Mouse (Mus musculus): ENCODE data around the gene Rgs7. TPM values are rescaled to one million over a fixed set of nuclear protein-coding genes. Genes with fewer than 3 reads are reported as not detected.
A peak's percentile ranks its signal among the peaks of the same experiment; 100 is the strongest.

The Rgs7 gene
- polyA plus RNA-seq, 1 experiment from 2014 or later = 1.5 TPM

DNA sequence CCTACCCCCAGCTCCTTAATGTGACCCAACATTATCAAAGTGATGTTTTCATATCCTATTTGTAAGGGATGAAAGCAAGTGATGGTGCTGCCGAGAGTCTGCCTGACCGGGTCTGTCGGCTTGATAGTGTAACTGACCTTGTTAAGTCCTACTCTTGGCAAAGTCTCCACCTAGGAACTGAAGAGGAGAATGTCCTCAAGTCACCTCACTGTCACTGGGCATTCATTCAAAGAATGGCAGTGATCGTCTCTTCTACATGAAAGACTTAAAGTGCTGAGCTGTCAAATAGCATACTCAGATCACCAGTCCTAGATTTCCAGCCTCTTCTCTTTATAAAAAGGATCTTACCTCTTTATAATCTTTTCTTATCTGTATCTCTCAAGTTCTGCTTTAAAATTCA is 293.4 kb downstream of the Rgs7 start:
- H3K27ac ChIP-seq = no peak overlapping the region
- H3K9me3 ChIP-seq (replicated peaks) = no peaks in the 10 kb centered on the region
- H3K27me3 ChIP-seq = no peaks in the 10 kb centered on the region
- ATAC-seq (replicated peaks; ENCODE audit: low FRiP score) = no peak
- no peak overlapping the region for H3K9ac ChIP-seq
- H3K4me3 ChIP-seq (replicated peaks) = no peak overlapping the region
- 91% methylated on average over 4 of the region's 4 CpGs for WGBS
- no peak overlapping the region for H3K4me2 ChIP-seq
- H3K36me3 ChIP-seq = no peaks in the 10 kb centered on the region
- H3K4me1 ChIP-seq = no peaks in the 10 kb centered on the region

DNA sequence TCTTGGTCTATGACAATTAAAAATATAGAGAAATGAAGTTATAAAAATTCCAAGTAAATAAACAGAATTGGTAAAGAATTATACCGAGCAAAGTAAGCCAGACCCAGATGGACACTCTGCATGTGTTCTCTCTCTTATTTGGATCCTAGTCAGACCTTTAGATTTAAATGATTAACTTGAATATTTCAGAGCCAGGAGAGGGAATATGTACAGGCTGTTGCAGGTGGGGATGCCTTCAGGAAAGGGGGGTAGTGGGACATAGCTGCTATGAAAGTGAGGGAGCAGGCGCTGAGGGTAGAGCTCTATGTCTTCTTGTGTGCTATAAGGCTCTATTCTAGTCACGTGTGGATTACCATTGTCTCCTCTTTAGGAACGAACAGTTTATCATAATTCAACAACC is 296.5 kb downstream of the Rgs7 start:
- H3K4me3 ChIP-seq (replicated peaks) = no peak overlapping the region
- ATAC-seq (replicated peaks; ENCODE audit: low FRiP score) = no peak
- H3K4me1 ChIP-seq = no peaks in the 10 kb centered on the region
- 81% methylated on average over 4 of the region's 4 CpGs for WGBS
- no peak overlapping the region for H3K4me2 ChIP-seq
- no peaks in the 10 kb centered on the region for H3K9me3 ChIP-seq (replicated peaks)
- no peaks in the 10 kb centered on the region for H3K36me3 ChIP-seq
- no peak overlapping the region for H3K27ac ChIP-seq
- no peaks in the 10 kb centered on the region for H3K27me3 ChIP-seq
- no peak overlapping the region for H3K9ac ChIP-seq

DNA sequence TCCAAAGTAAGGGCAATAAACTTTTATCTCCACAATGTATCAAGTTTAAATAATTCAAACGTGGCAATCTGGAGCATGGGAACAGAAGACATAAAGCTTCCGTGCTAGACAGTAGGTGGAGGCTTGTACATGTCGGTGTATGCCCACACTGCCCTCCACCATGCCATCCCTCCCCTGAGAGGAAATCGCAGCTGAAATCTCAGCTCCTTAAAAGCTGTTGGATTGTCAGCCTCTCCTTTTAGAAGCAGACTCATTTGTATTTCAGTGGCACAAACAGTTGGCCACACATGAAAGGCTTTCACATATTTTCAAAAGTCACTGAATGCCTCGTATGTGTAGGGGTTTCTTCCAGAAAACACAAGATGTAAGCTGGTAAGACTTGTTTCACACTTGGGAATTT is 304.1 kb downstream of the Rgs7 start:
- Histone ChIP-seq H3K27me3 (no peaks in the 10 kb centered on the region), H3K36me3 (no peaks in the 10 kb centered on the region), H3K9ac (no peak overlapping the region), H3K9me3 (replicated peaks) (no peaks in the 10 kb centered on the region), H3K27ac (no peak overlapping the region), H3K4me2 (no peak overlapping the region), H3K4me1 (no peaks in the 10 kb centered on the region), H3K4me3 (replicated peaks) (no peak overlapping the region)
- 69% methylated on average over 5 of the region's 5 CpGs for WGBS
- no peak for ATAC-seq (replicated peaks; ENCODE audit: low FRiP score)

DNA sequence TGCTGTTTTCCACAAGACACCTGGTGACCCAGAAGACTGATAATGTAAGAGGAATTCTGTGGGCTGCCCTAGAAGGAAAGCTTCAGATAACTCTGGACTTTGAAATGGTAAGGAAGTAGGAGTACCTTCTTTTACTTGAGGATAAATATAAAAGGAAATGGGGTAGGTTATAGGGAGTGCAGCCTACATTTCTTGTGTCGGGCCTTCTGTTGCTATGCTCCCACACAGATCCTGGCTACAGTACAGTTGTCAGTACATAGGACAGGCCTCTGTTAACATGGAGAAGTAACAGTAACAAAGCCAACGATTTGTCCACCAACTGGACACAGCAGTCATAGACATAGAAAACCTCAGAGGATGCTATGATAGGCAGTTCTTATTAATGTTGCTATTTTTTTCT is 307.1 kb downstream of the Rgs7 start:
- no peaks in the 10 kb centered on the region for H3K36me3 ChIP-seq
- no peaks in the 10 kb centered on the region for H3K9me3 ChIP-seq (replicated peaks)
- no peak for ATAC-seq (replicated peaks; ENCODE audit: low FRiP score)
- no peak overlapping the region for H3K27ac ChIP-seq
- H3K27me3 ChIP-seq = no peaks in the 10 kb centered on the region
- H3K4me2 ChIP-seq = no peak overlapping the region
- H3K9ac ChIP-seq = no peak overlapping the region
- no peaks in the 10 kb centered on the region for H3K4me1 ChIP-seq
- H3K4me3 ChIP-seq (replicated peaks) = no peak overlapping the region
- WGBS = 70% methylated on average over 2 of the region's 2 CpGs

DNA sequence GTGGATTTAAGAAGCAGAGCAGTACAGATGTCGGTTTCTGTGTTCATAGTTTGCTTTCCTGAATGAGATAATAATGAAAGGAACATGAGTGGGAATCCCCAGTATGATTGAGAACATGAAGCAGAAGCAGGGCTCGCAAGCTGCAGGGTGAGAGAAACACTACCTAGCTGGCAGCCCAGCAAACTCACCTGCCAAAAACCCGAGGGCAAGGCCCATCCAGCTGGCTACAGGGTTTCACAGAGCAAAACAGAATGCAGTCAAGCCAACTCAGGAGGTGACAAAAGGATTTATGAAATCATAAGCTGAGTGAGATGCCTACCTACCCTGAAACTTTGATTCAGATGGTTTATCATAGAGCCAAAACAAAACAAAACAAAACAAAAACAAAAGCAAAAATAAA is 307.6 kb downstream of the Rgs7 start:
- no peak for ATAC-seq (replicated peaks; ENCODE audit: low FRiP score)
- H3K9ac ChIP-seq = no peak overlapping the region
- H3K27ac ChIP-seq = no peak overlapping the region
- H3K36me3 ChIP-seq = no peaks in the 10 kb centered on the region
- no peak overlapping the region for H3K4me3 ChIP-seq (replicated peaks)
- no peaks in the 10 kb centered on the region for H3K4me1 ChIP-seq
- H3K9me3 ChIP-seq (replicated peaks) = no peaks in the 10 kb centered on the region
- 74% methylated on average over 3 of the region's 3 CpGs for WGBS
- no peak overlapping the region for H3K4me2 ChIP-seq
- H3K27me3 ChIP-seq = no peaks in the 10 kb centered on the region

DNA sequence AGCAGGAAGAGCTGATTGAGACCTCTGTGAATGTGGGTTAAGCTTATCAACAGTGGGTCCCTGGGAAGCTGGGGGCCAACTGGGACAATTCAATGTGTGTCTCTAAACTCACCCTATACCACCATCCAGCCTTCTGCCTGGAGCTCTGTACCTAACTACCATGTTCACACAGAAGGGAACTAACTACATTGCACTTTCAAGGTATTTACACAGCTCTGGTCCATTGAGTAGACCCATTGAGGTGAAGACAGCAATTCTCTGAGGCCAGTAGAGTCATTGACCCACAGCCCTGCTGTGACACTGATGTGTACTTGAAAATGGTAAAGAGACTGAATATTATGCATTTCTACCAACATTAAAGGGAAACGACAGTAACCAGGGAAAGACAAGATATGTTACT is 313.6 kb downstream of the Rgs7 start:
- Histone ChIP-seq H3K4me3 (replicated peaks) (no peak overlapping the region), H3K27me3 (no peaks in the 10 kb centered on the region), H3K9ac (no peak overlapping the region), H3K27ac (no peak overlapping the region), H3K4me2 (no peak overlapping the region), H3K36me3 (no peaks in the 10 kb centered on the region), H3K9me3 (replicated peaks) (no peaks in the 10 kb centered on the region), H3K4me1 (no peaks in the 10 kb centered on the region)
- WGBS = 64% methylated on average over 1 of the region's 1 CpGs
- peak; percentile 79 for ATAC-seq (replicated peaks; ENCODE audit: low FRiP score)

GRCm38 (mm10) chr1:175174918-175175675 is 317.2 kb downstream of the Rgs7 start:
- H3K27ac ChIP-seq = no peak overlapping the region
- no peak overlapping the region for H3K9ac ChIP-seq
- WGBS = 70% methylated on average over 5 of the region's 5 CpGs
- ATAC-seq (replicated peaks; ENCODE audit: low FRiP score) = no peak
- no peaks in the 10 kb centered on the region for H3K9me3 ChIP-seq (replicated peaks)
- no peak overlapping the region for H3K4me2 ChIP-seq
- no peaks in the 10 kb centered on the region for H3K4me1 ChIP-seq
- H3K36me3 ChIP-seq = no peaks in the 10 kb centered on the region
- no peak overlapping the region for H3K4me3 ChIP-seq (replicated peaks)
- H3K27me3 ChIP-seq = no peaks in the 10 kb centered on the region

GRCm38 (mm10) chr1:175155469-175155868 is 336.8 kb downstream of the Rgs7 start:
- WGBS = 87% methylated on average over 1 of the region's 1 CpGs
- no peak overlapping the region for H3K9ac ChIP-seq
- no peaks in the 10 kb centered on the region for H3K27me3 ChIP-seq
- H3K36me3 ChIP-seq = no peaks in the 10 kb centered on the region
- H3K4me3 ChIP-seq (replicated peaks) = no peak overlapping the region
- H3K4me1 ChIP-seq = no peaks in the 10 kb centered on the region
- H3K9me3 ChIP-seq (replicated peaks) = no peaks in the 10 kb centered on the region
- no peak overlapping the region for H3K27ac ChIP-seq
- no peak for ATAC-seq (replicated peaks; ENCODE audit: low FRiP score)
- H3K4me2 ChIP-seq = no peak overlapping the region

DNA sequence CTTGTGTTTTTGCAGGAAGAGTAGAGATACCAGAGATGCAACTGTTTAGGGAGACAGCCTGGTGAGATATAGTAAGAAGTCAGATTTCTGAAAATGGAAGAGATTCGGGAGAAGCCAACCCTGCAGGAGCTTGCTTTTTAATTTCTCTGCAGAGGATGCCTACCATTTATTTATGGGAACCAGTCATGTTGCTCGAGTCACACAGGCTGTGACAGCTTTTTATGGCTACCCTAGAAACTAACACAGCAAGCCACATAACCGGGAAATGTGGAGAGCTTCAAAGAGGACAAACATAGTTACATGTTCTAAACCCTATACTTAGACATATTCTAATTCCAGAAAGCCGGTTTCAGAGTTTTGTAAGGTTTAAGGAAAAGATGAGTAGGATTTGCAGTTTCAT is 349.2 kb downstream of the Rgs7 start:
- H3K9me3 ChIP-seq (replicated peaks) = no peaks in the 10 kb centered on the region
- H3K4me1 ChIP-seq = no peaks in the 10 kb centered on the region
- 76% methylated on average over 4 of the region's 4 CpGs for WGBS
- H3K27me3 ChIP-seq = no peaks in the 10 kb centered on the region
- no peak overlapping the region for H3K27ac ChIP-seq
- no peak for ATAC-seq (replicated peaks; ENCODE audit: low FRiP score)
- H3K9ac ChIP-seq = no peak overlapping the region
- H3K4me2 ChIP-seq = no peak overlapping the region
- no peaks in the 10 kb centered on the region for H3K36me3 ChIP-seq
- H3K4me3 ChIP-seq (replicated peaks) = no peak overlapping the region

DNA sequence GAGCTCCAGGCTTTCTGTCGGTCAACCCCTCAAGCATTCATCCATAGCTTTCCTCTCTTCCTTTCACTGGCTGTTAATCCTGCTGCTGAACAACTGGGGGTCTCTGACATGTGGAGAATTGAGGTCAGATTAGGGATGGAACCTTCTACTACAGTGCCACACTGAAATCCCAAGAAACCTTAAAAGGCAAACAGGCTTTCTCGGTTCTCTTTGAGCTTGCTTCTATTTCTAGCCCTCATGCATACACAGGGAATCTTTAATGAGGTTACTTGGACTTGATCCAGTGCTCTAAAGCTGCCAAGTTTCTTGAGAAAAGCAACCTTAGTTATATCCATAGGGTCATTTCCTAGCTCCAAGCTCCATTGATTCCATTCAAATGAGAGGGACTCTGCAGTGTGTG is 363.8 kb downstream of the Rgs7 start:
- Histone ChIP-seq H3K4me2 (no peak overlapping the region), H3K36me3 (no peaks in the 10 kb centered on the region), H3K4me1 (no peaks in the 10 kb centered on the region), H3K4me3 (replicated peaks) (no peak overlapping the region), H3K9ac (no peak overlapping the region), H3K9me3 (replicated peaks) (no peaks in the 10 kb centered on the region), H3K27me3 (no peaks in the 10 kb centered on the region), H3K27ac (no peak overlapping the region)
- WGBS = 39% methylated on average over 2 of the region's 2 CpGs
- ATAC-seq (replicated peaks; ENCODE audit: low FRiP score) = no peak; the same call in 1 of the 2 replicates

DNA sequence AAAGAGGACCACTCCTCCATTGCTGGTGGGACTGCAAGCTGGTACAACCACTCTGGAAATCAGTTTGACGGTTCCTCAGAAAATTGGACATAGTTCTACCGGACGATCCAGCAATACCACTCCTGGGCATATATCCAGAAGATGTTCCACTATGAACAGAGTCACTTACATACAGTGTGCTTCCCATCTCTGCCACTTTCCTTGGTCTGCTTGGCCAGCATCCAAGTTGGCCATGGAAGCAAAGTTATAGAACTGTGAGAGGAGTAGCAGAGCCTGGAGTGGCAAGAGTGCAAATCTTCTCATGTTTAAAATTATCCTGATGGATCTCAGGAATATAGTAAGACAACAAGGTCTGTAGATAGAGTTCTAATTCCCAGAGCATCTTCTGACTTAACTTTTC is 367.9 kb downstream of the Rgs7 start:
- Histone ChIP-seq H3K4me3 (replicated peaks) (no peak overlapping the region), H3K36me3 (no peaks in the 10 kb centered on the region), H3K4me1 (no peaks in the 10 kb centered on the region), H3K9ac (no peak overlapping the region), H3K27me3 (no peaks in the 10 kb centered on the region), H3K9me3 (replicated peaks) (no peaks in the 10 kb centered on the region), H3K4me2 (no peak overlapping the region), H3K27ac (no peak overlapping the region)
- WGBS = 96% methylated on average over 3 of the region's 3 CpGs
- ATAC-seq (replicated peaks; ENCODE audit: low FRiP score) = no peak

GRCm38 (mm10) chr1:175118904-175119555 is 373.3 kb downstream of the Rgs7 start:
- H3K9me3 ChIP-seq (replicated peaks) = no peaks in the 10 kb centered on the region
- no peak overlapping the region for H3K9ac ChIP-seq
- 69% methylated on average over 4 of the region's 4 CpGs for WGBS
- no peaks in the 10 kb centered on the region for H3K4me1 ChIP-seq
- no peak overlapping the region for H3K4me3 ChIP-seq (replicated peaks)
- no peak overlapping the region for H3K4me2 ChIP-seq
- H3K27me3 ChIP-seq = no peaks in the 10 kb centered on the region
- no peak overlapping the region for H3K27ac ChIP-seq
- 0 out of 2 replicates have a peak, but pooled peaks have one; percentile 52 for ATAC-seq (replicated peaks; ENCODE audit: low FRiP score)
- no peaks in the 10 kb centered on the region for H3K36me3 ChIP-seq

Data from kidney, embryonic 15.5 days (tissue).